In the genomic region with DNA sequence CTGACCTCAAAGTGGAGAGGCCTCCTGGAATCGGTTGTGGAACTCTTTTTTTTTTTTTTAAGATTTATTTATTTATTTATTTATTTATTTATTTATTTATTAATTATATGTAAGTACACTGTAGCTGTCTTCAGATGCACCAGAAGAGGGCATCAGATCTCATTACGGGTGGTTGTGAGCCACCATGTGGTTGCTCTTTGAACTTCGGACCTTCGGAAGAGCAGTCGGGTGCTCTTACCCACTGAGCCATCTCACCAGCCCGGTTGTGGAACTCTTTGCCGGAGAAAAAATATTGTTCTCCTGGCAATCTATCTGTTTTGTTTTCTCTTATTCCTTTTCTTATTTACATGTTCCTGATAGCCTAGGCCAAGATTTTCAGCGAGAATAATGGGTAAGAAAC, we compare ENCODE assay signal across 8 mouse cellular contexts. TPM values are rescaled to one million over a fixed set of nuclear protein-coding genes. Genes with fewer than 3 reads are reported as not detected.
A peak's percentile ranks its signal among the peaks of the same experiment; 100 is the strongest.
DNase-seq lines count a peak whose midpoint lies in the region; ATAC-seq and TF ChIP-seq lines count a peak whose summit lies in the region.
"Not testable (repeated sequence)": the region's sequence is repeated elsewhere in the genome, so short reads cannot be mapped to it uniquely, and the experiment has no call there.

No protein-coding gene starts in this region.

- H3K9ac ChIP-seq in CH12.LX (ENCODE audit: insufficient read depth, low read depth); heart, postnatal 0 days (replicated peaks; ENCODE audit: low read depth, low read length); stomach, postnatal 0 days (ENCODE audit: low read length): not testable (repeated sequence)

- not testable (repeated sequence) for ATAC-seq in heart, postnatal 0 days (ENCODE audit: insufficient read depth, low read depth); stomach, postnatal 0 days (ENCODE audit: low FRiP score, low TSS enrichment)

- not testable (repeated sequence) for TF ChIP-seq POLR2A in CH12.LX (IDR thresholded peaks at IDR 0.05; ENCODE audit: low read depth, low read length)

- not testable (repeated sequence) for H3K27ac ChIP-seq in CH12.LX (ENCODE audit: insufficient read depth, low read depth); left cerebral cortex, adult 2 months; stomach, postnatal 0 days (replicated peaks)
- H3K27ac ChIP-seq in heart, postnatal 0 days (ENCODE audit: low read depth): peak overlapping the region; percentile 97

- peaks cover 0 to 19% of the 10 kb centered on the region in 2 experiments for H3K36me3 ChIP-seq in CH12.LX (replicated peaks in 1 of 2; ENCODE audit: control insufficient read depth in 1 of 2, insufficient read depth in 1 of 2, low read length in 1 of 2)
- H3K36me3 ChIP-seq in heart, postnatal 0 days (replicated peaks; ENCODE audit: control insufficient read depth, insufficient read depth, low read length): peaks cover 45% of the 10 kb centered on the region
- H3K36me3 ChIP-seq in stomach, postnatal 0 days (ENCODE audit: control insufficient read depth, insufficient read depth, low read length): not testable (repeated sequence)

- not testable (repeated sequence) for TF ChIP-seq EP300 in CH12.LX (IDR thresholded peaks at IDR 0.05; ENCODE audit: low read length); heart, postnatal 0 days (IDR thresholded peaks at IDR 0.05; ENCODE audit: low read depth); stomach, postnatal 0 days (optimal IDR thresholded peaks at IDR 0.05)

- 38% methylated on average over 8 of the region's 8 CpGs for WGBS in heart, postnatal 0 days
- WGBS in stomach, postnatal 0 days: 56% methylated on average over 8 of the region's 8 CpGs

- not testable (repeated sequence) for H3K79me2 ChIP-seq in CH12.LX (replicated peaks; ENCODE audit: control insufficient read depth, extremely low read depth, insufficient read depth, poor library complexity, severe bottlenecking)

- dilution Hi-C loops in CH12.LX (cut with MboI; ENCODE audit: extremely low pct_ligation_motif_present, extremely low pct_unique_long_range_greater_than_20kb, low sequenced_read_pairs): not testable (repeated sequence)

- not testable (repeated sequence) for H3K4me1 ChIP-seq in CH12.LX (ENCODE audit: control insufficient read depth in 1 of 2, insufficient read depth in 2 of 2); heart, postnatal 0 days (ENCODE audit: control insufficient read depth, insufficient read depth); stomach, postnatal 0 days (replicated peaks; ENCODE audit: control insufficient read depth, insufficient read depth)

- intact Hi-C loops in left cerebral cortex, adult 2 months (cut with DNase I): not testable (repeated sequence)

- H3K4me3 ChIP-seq in CH12.LX (replicated peaks in 1 of 3; ENCODE audit: low read depth in 2 of 3, low read length in 2 of 3, poor library complexity in 1 of 3); heart, postnatal 0 days (ENCODE audit: low read depth, low read length); left cerebral cortex, adult 2 months; stomach, postnatal 0 days (ENCODE audit: low read depth, low read length): not testable (repeated sequence)

- in situ Hi-C loops in CH12.LX (cut with MboI; ENCODE audit: low pct_ligation_motif_present, low pct_unique_long_range_greater_than_20kb, low sequenced_read_pairs): not testable (repeated sequence)

- TF ChIP-seq CTCF in CH12.LX (conservative IDR thresholded peaks at IDR 0.05 in 1 of 2, IDR thresholded peaks at IDR 0.05 in 1 of 2; ENCODE audit: low read depth in 2 of 2, low read length in 2 of 2): peak in 1 of 2 experiments; percentile 65; a peak in 2 of 4 replicates
- peak; percentile 37 for TF ChIP-seq CTCF in heart, postnatal 0 days (IDR thresholded peaks at IDR 0.05; ENCODE audit: low read depth)
- peak; percentile 37 for TF ChIP-seq CTCF in left cerebral cortex, adult 2 months (IDR thresholded peaks at IDR 0.05)
- peak; percentile 48 for TF ChIP-seq CTCF in stomach, postnatal 0 days (IDR thresholded peaks at IDR 0.05; ENCODE audit: low read depth)

- peak; percentile 43 for DNase-seq in CH12.LX (ENCODE audit: extremely low read depth)
- DNase-seq in adrenal gland, postnatal 10 days: peak; percentile 24
- peak; percentile 83 for DNase-seq in heart, adult 11 months
- DNase-seq in heart, postnatal 0 days (ENCODE audit: low spot score); left cerebral cortex, adult 2 months (ENCODE audit: extremely low spot score in 1 of 2, low spot score in 2 of 2); stomach, postnatal 0 days (ENCODE audit: low spot score): not testable (repeated sequence)
- DNase-seq in kidney, adult 8-10 months: peak; percentile 42 to 43
- DNase-seq in lung, postnatal 14 days: peak; percentile 7

- not testable (repeated sequence) for H3K9me3 ChIP-seq in CH12.LX (replicated peaks; ENCODE audit: low read length); heart, postnatal 0 days (replicated peaks; ENCODE audit: control insufficient read depth, low read length); stomach, postnatal 0 days (ENCODE audit: control insufficient read depth, low read length)

- TF ChIP-seq RAD21 in CH12.LX (IDR thresholded peaks at IDR 0.05; ENCODE audit: low read depth, low read length): not testable (repeated sequence)

- not testable (repeated sequence) for H3K4me2 ChIP-seq in CH12.LX (ENCODE audit: insufficient read depth, low read depth, poor library complexity, severe bottlenecking); heart, postnatal 0 days (ENCODE audit: low read depth, low read length); stomach, postnatal 0 days (replicated peaks; ENCODE audit: low read depth)

- H3K27me3 ChIP-seq in CH12.LX (replicated peaks); heart, postnatal 0 days (ENCODE audit: control insufficient read depth, insufficient read depth, low read length); stomach, postnatal 0 days (ENCODE audit: control insufficient read depth, insufficient read depth, low read length): not testable (repeated sequence)

TF ChIP-seq in CH12.LX, 34 proteins besides CTCF, POLR2A, EP300 and RAD21:
- peak; percentile 19; the same call in 1 of the 2 replicates for TF ChIP-seq SMC3 (IDR thresholded peaks at IDR 0.05; ENCODE audit: low read depth, low read length)

RNA-seq across cellular contexts. Expression of gene Polr1e, which starts 20.5 kb away (rescaled TPM):
- 37.2 and 52.7 TPM in 2 replicates for total RNA-seq in CH12.LX (2012; rRNA removed)
- total RNA-seq in CH12.LX (2014; rRNA removed): 87.7 and 94.9 TPM in 2 replicates
- polyA plus RNA-seq in CH12.LX (2012; ENCODE audit: insufficient read length, low read depth): 78.6 and 83.0 TPM in 2 replicates
- total RNA-seq in adrenal gland, postnatal 10 days (2021): 10 to 100 TPM; 14.6 to 16.1 TPM
- 37.4 and 46.7 TPM in 2 replicates for total RNA-seq in heart, postnatal 0 days (2014; rRNA removed; ENCODE audit: low replicate concordance)
- 71.2 and 77.5 TPM in 2 replicates for polyA plus RNA-seq in heart, postnatal 0 days (2015; fragmentation: Nextera tagmentation; extraction: Ambion mirVana)
- total RNA-seq in left cerebral cortex, adult 2 months (2021): 10 to 100 TPM; 10.1 to 10.3 TPM
- polyA plus RNA-seq in stomach, postnatal 0 days (2015; fragmentation: Nextera tagmentation; extraction: Ambion mirVana): 18.3 and 19.9 TPM in 2 replicates

RNA-seq across cellular contexts. Expression of gene Zbtb5, which starts 26.7 kb away (rescaled TPM):
- total RNA-seq in CH12.LX (2012; rRNA removed) (6.7 and 10.0 TPM in 2 replicates), CH12.LX (2014; rRNA removed) (9.4 and 10.4 TPM in 2 replicates)
- polyA plus RNA-seq in CH12.LX (2012; ENCODE audit: insufficient read length, low read depth): 8.1 and 8.2 TPM in 2 replicates
- 10 to 100 TPM; 11.5 to 17.6 TPM for total RNA-seq in adrenal gland, postnatal 10 days (2021)
- 20.3 and 32.0 TPM in 2 replicates for total RNA-seq in heart, postnatal 0 days (2014; rRNA removed; ENCODE audit: low replicate concordance)
- polyA plus RNA-seq in heart, postnatal 0 days (2015; fragmentation: Nextera tagmentation; extraction: Ambion mirVana): 8.5 and 8.9 TPM in 2 replicates
- 1 to 10 TPM; 7.8 to 8.3 TPM for total RNA-seq in left cerebral cortex, adult 2 months (2021)
- polyA plus RNA-seq in stomach, postnatal 0 days (2015; fragmentation: Nextera tagmentation; extraction: Ambion mirVana): 9.0 and 9.7 TPM in 2 replicates

RNA-seq across cellular contexts. Expression of gene Fbxo10, which starts 45.5 kb away (rescaled TPM):
- total RNA-seq in CH12.LX (2012; rRNA removed): 0.97 and 1.4 TPM in 2 replicates
- 0.39 and 0.49 TPM in 2 replicates for total RNA-seq in CH12.LX (2014; rRNA removed)
- polyA plus RNA-seq in CH12.LX (2012; ENCODE audit: insufficient read length, low read depth): 0.64 and 0.71 TPM in 2 replicates
- total RNA-seq in adrenal gland, postnatal 10 days (2021): 1 to 10 TPM; 8.9 to 9.6 TPM
- total RNA-seq in heart, postnatal 0 days (2014; rRNA removed; ENCODE audit: low replicate concordance): 23.0 and 30.7 TPM in 2 replicates
- 11.1 and 11.9 TPM in 2 replicates for polyA plus RNA-seq in heart, postnatal 0 days (2015; fragmentation: Nextera tagmentation; extraction: Ambion mirVana)
- 10 to 100 TPM; 33.1 to 34.8 TPM for total RNA-seq in left cerebral cortex, adult 2 months (2021)
- 3.7 and 4.1 TPM in 2 replicates for polyA plus RNA-seq in stomach, postnatal 0 days (2015; fragmentation: Nextera tagmentation; extraction: Ambion mirVana)

RNA-seq across cellular contexts. Expression of gene Grhpr, which starts 57.7 kb away (rescaled TPM):
- total RNA-seq in CH12.LX (2012; rRNA removed) (43.4 and 76.6 TPM in 2 replicates), CH12.LX (2014; rRNA removed) (106 and 107 TPM in 2 replicates)
- 174 and 204 TPM in 2 replicates for polyA plus RNA-seq in CH12.LX (2012; ENCODE audit: insufficient read length, low read depth)
- total RNA-seq in adrenal gland, postnatal 10 days (2021): 100 to 1,000 TPM; 145 to 194 TPM
- 88.4 and 147 TPM in 2 replicates for total RNA-seq in heart, postnatal 0 days (2014; rRNA removed; ENCODE audit: low replicate concordance)
- 103 and 108 TPM in 2 replicates for polyA plus RNA-seq in heart, postnatal 0 days (2015; fragmentation: Nextera tagmentation; extraction: Ambion mirVana)
- total RNA-seq in left cerebral cortex, adult 2 months (2021): 10 to 100 TPM; 27.3 to 28.7 TPM
- 55.9 and 57.3 TPM in 2 replicates for polyA plus RNA-seq in stomach, postnatal 0 days (2015; fragmentation: Nextera tagmentation; extraction: Ambion mirVana)
